Mouse (Mus musculus): ENCODE measurements at regions not wholly inside any gene's neighbourhood (a gene's known extent, or its start where the extent isn't known, plus 50 kb on each side); places are given as distances from the start of the nearest gene placed in this dataset.

- H3K27ac ChIP-seq (replicated peaks; ENCODE audit: low read depth, low read length): no peak overlapping the region
- H3K4me3 ChIP-seq (replicated peaks; ENCODE audit: low read depth, low read length): no peak overlapping the region
- DNase-seq (no peak), ATAC-seq (ENCODE audit: low FRiP score, low TSS enrichment) (no peak)
- H3K4me2 ChIP-seq (ENCODE audit: low read length): no peak overlapping the region
- 89% methylated on average over 3 of the region's 3 CpGs for WGBS
- no peaks in the 10 kb centered on the region for H3K36me3 ChIP-seq (ENCODE audit: control insufficient read depth, insufficient read depth, low read length)
- H3K9ac ChIP-seq (replicated peaks; ENCODE audit: low read length): no peak overlapping the region
- H3K9me3 ChIP-seq (ENCODE audit: control insufficient read depth, low read length): no peaks in the 10 kb centered on the region
- no peaks in the 10 kb centered on the region for H3K27me3 ChIP-seq (ENCODE audit: control insufficient read depth, insufficient read depth, low read length)
- peaks cover 11% of the 10 kb centered on the region for H3K4me1 ChIP-seq (ENCODE audit: control insufficient read depth, insufficient read depth, low read length)
These were observed 392.7 kb upstream of the Klf4 start for GRCm38 (mm10) chr4:55924974-55925373.

GRCm38 (mm10) chr4:55921217-55921616 is 389.0 kb upstream of the Klf4 start:
- H3K27me3 ChIP-seq (ENCODE audit: control insufficient read depth, insufficient read depth, low read length): no peaks in the 10 kb centered on the region
- H3K4me3 ChIP-seq (replicated peaks; ENCODE audit: low read depth, low read length): no peak overlapping the region
- H3K9me3 ChIP-seq (ENCODE audit: control insufficient read depth, low read length): no peaks in the 10 kb centered on the region
- H3K27ac ChIP-seq (replicated peaks; ENCODE audit: low read depth, low read length): no peak overlapping the region
- DNase-seq (no peak), ATAC-seq (ENCODE audit: low FRiP score, low TSS enrichment) (no peak)
- no peaks in the 10 kb centered on the region for H3K4me1 ChIP-seq (ENCODE audit: control insufficient read depth, insufficient read depth, low read length)
- H3K36me3 ChIP-seq (ENCODE audit: control insufficient read depth, insufficient read depth, low read length): no peaks in the 10 kb centered on the region
- no peak overlapping the region for H3K9ac ChIP-seq (replicated peaks; ENCODE audit: low read length)
- no peak overlapping the region for H3K4me2 ChIP-seq (ENCODE audit: low read length)
- 88% methylated on average over 4 of the region's 4 CpGs for WGBS

GRCm38 (mm10) chr4:55894116-55894885 is 362.0 kb upstream of the Klf4 start:
- no peak for ATAC-seq (ENCODE audit: low FRiP score, low TSS enrichment)
- H3K9me3 ChIP-seq (ENCODE audit: control insufficient read depth, low read length): no peaks in the 10 kb centered on the region
- no peak for DNase-seq
- no peak overlapping the region for H3K27ac ChIP-seq (replicated peaks; ENCODE audit: low read depth, low read length)
- H3K4me1 ChIP-seq (ENCODE audit: control insufficient read depth, insufficient read depth, low read length): no peaks in the 10 kb centered on the region
- no peak overlapping the region for H3K9ac ChIP-seq (replicated peaks; ENCODE audit: low read length)
- 80% methylated on average over 12 of the region's 12 CpGs for WGBS
- no peak overlapping the region for H3K4me2 ChIP-seq (ENCODE audit: low read length)
- no peaks in the 10 kb centered on the region for H3K27me3 ChIP-seq (ENCODE audit: control insufficient read depth, insufficient read depth, low read length)
- no peak overlapping the region for H3K4me3 ChIP-seq (replicated peaks; ENCODE audit: low read depth, low read length)
- no peaks in the 10 kb centered on the region for H3K36me3 ChIP-seq (ENCODE audit: control insufficient read depth, insufficient read depth, low read length)

GRCm38 (mm10) chr4:55891656-55892055 is 359.4 kb upstream of the Klf4 start:
- Histone ChIP-seq H3K27me3 (ENCODE audit: control insufficient read depth, insufficient read depth, low read length) (no peaks in the 10 kb centered on the region), H3K36me3 (ENCODE audit: control insufficient read depth, insufficient read depth, low read length) (no peaks in the 10 kb centered on the region), H3K4me2 (ENCODE audit: low read length) (no peak overlapping the region), H3K9me3 (ENCODE audit: control insufficient read depth, low read length) (no peaks in the 10 kb centered on the region), H3K27ac (replicated peaks; ENCODE audit: low read depth, low read length) (no peak overlapping the region), H3K4me3 (replicated peaks; ENCODE audit: low read depth, low read length) (no peak overlapping the region), H3K4me1 (ENCODE audit: control insufficient read depth, insufficient read depth, low read length) (no peaks in the 10 kb centered on the region), H3K9ac (replicated peaks; ENCODE audit: low read length) (no peak overlapping the region)
- no peak for DNase-seq
- no peak for ATAC-seq (ENCODE audit: low FRiP score, low TSS enrichment)
- WGBS: 90% methylated on average over 10 of the region's 10 CpGs

- Histone ChIP-seq H3K36me3 (ENCODE audit: control insufficient read depth, insufficient read depth, low read length) (no peaks in the 10 kb centered on the region), H3K9me3 (ENCODE audit: control insufficient read depth, low read length) (no peaks in the 10 kb centered on the region), H3K27me3 (ENCODE audit: control insufficient read depth, insufficient read depth, low read length) (no peaks in the 10 kb centered on the region), H3K27ac (replicated peaks; ENCODE audit: low read depth, low read length) (no peak overlapping the region), H3K4me2 (ENCODE audit: low read length) (no peak overlapping the region), H3K4me3 (replicated peaks; ENCODE audit: low read depth, low read length) (no peak overlapping the region), H3K9ac (replicated peaks; ENCODE audit: low read length) (no peak overlapping the region), H3K4me1 (ENCODE audit: control insufficient read depth, insufficient read depth, low read length) (no peaks in the 10 kb centered on the region)
- 91% methylated on average over 6 of the region's 6 CpGs for WGBS
- no peak for DNase-seq
- no peak for ATAC-seq (ENCODE audit: low FRiP score, low TSS enrichment)
These were observed 355.3 kb upstream of the Klf4 start for GRCm38 (mm10) chr4:55887581-55887980.

- Histone ChIP-seq H3K9me3 (ENCODE audit: control insufficient read depth, low read length) (no peaks in the 10 kb centered on the region), H3K9ac (replicated peaks; ENCODE audit: low read length) (no peak overlapping the region), H3K4me1 (ENCODE audit: control insufficient read depth, insufficient read depth, low read length) (no peaks in the 10 kb centered on the region), H3K27me3 (ENCODE audit: control insufficient read depth, insufficient read depth, low read length) (no peaks in the 10 kb centered on the region), H3K4me2 (ENCODE audit: low read length) (no peak overlapping the region), H3K36me3 (ENCODE audit: control insufficient read depth, insufficient read depth, low read length) (no peaks in the 10 kb centered on the region), H3K27ac (replicated peaks; ENCODE audit: low read depth, low read length) (no peak overlapping the region), H3K4me3 (replicated peaks; ENCODE audit: low read depth, low read length) (no peak overlapping the region)
- ATAC-seq (ENCODE audit: low FRiP score, low TSS enrichment) (no peak), DNase-seq (no peak)
- 77% methylated on average over 2 of the region's 2 CpGs for WGBS
These were observed 350.3 kb upstream of the Klf4 start for GRCm38 (mm10) chr4:55882541-55882940.

GRCm38 (mm10) chr4:55875304-55875703 is 343.0 kb upstream of the Klf4 start:
- no peak overlapping the region for H3K4me3 ChIP-seq (replicated peaks; ENCODE audit: low read depth, low read length)
- DNase-seq (peak; percentile 17), ATAC-seq (ENCODE audit: low FRiP score, low TSS enrichment) (no peak)
- no peaks in the 10 kb centered on the region for H3K27me3 ChIP-seq (ENCODE audit: control insufficient read depth, insufficient read depth, low read length)
- H3K27ac ChIP-seq (replicated peaks; ENCODE audit: low read depth, low read length): no peak overlapping the region
- H3K36me3 ChIP-seq (ENCODE audit: control insufficient read depth, insufficient read depth, low read length): no peaks in the 10 kb centered on the region
- 94% methylated on average over 12 of the region's 12 CpGs for WGBS
- no peaks in the 10 kb centered on the region for H3K9me3 ChIP-seq (ENCODE audit: control insufficient read depth, low read length)
- no peak overlapping the region for H3K4me2 ChIP-seq (ENCODE audit: low read length)
- no peaks in the 10 kb centered on the region for H3K4me1 ChIP-seq (ENCODE audit: control insufficient read depth, insufficient read depth, low read length)
- H3K9ac ChIP-seq (replicated peaks; ENCODE audit: low read length): no peak overlapping the region

- Histone ChIP-seq H3K27ac (replicated peaks; ENCODE audit: low read depth, low read length) (no peak overlapping the region), H3K36me3 (ENCODE audit: control insufficient read depth, insufficient read depth, low read length) (no peaks in the 10 kb centered on the region), H3K9me3 (ENCODE audit: control insufficient read depth, low read length) (no peaks in the 10 kb centered on the region), H3K9ac (replicated peaks; ENCODE audit: low read length) (no peak overlapping the region), H3K4me3 (replicated peaks; ENCODE audit: low read depth, low read length) (no peak overlapping the region), H3K4me1 (ENCODE audit: control insufficient read depth, insufficient read depth, low read length) (no peaks in the 10 kb centered on the region), H3K27me3 (ENCODE audit: control insufficient read depth, insufficient read depth, low read length) (no peaks in the 10 kb centered on the region), H3K4me2 (ENCODE audit: low read length) (no peak overlapping the region)
- ATAC-seq (ENCODE audit: low FRiP score, low TSS enrichment) (no peak), DNase-seq (no peak)
- 84% methylated on average over 7 of the region's 7 CpGs for WGBS
These were observed 342.6 kb upstream of the Klf4 start for GRCm38 (mm10) chr4:55874875-55875274.

GRCm38 (mm10) chr4:55874276-55874675 is 342.0 kb upstream of the Klf4 start:
- Histone ChIP-seq H3K27ac (replicated peaks; ENCODE audit: low read depth, low read length) (no peak overlapping the region), H3K9me3 (ENCODE audit: control insufficient read depth, low read length) (no peaks in the 10 kb centered on the region), H3K9ac (replicated peaks; ENCODE audit: low read length) (no peak overlapping the region), H3K4me3 (replicated peaks; ENCODE audit: low read depth, low read length) (no peak overlapping the region), H3K36me3 (ENCODE audit: control insufficient read depth, insufficient read depth, low read length) (no peaks in the 10 kb centered on the region), H3K27me3 (ENCODE audit: control insufficient read depth, insufficient read depth, low read length) (no peaks in the 10 kb centered on the region), H3K4me1 (ENCODE audit: control insufficient read depth, insufficient read depth, low read length) (no peaks in the 10 kb centered on the region), H3K4me2 (ENCODE audit: low read length) (no peak overlapping the region)
- DNase-seq (no peak), ATAC-seq (ENCODE audit: low FRiP score, low TSS enrichment) (no peak)
- WGBS: 89% methylated on average over 4 of the region's 4 CpGs

Measured in midbrain, embryonic 14.5 days (tissue).